Mouse (Mus musculus): ENCODE measurements at regions not wholly inside any gene's neighbourhood (a gene's known extent, or its start where the extent isn't known, plus 50 kb on each side); places are given as distances from the start of the nearest gene placed in this dataset.

GRCm38 (mm10) chr14:9267282-9268091 is 601.4 kb upstream of the 4930452B06Rik start:
- H3K9ac ChIP-seq, result no peak overlapping the region
- H3K27ac ChIP-seq (ENCODE audit: low read depth), result no peak overlapping the region
- H3K27me3 ChIP-seq (ENCODE audit: insufficient read depth, low read length), result no peaks in the 10 kb centered on the region
- no peaks in the 10 kb centered on the region for H3K36me3 ChIP-seq (ENCODE audit: insufficient read depth)
- no peak for ATAC-seq (ENCODE audit: insufficient read depth)
- no peaks in the 10 kb centered on the region for H3K9me3 ChIP-seq (ENCODE audit: low read depth, low read length)
- H3K4me3 ChIP-seq (ENCODE audit: low read depth, low read length), result no peak overlapping the region
- 64% methylated on average over 14 of the region's 14 CpGs for WGBS
- H3K4me1 ChIP-seq (ENCODE audit: insufficient read depth), result no peaks in the 10 kb centered on the region
- H3K4me2 ChIP-seq, result no peak overlapping the region
- DNase-seq, result no peak
- TF ChIP-seq CTCF (IDR thresholded peaks at IDR 0.05; ENCODE audit: low read depth), result no peak

- WGBS, result 87% methylated on average over 1 of the region's 1 CpGs
- H3K36me3 ChIP-seq (ENCODE audit: insufficient read depth), result no peaks in the 10 kb centered on the region
- no peak for DNase-seq
Observed at GRCm38 (mm10) chr14:9252017-9252416, 586.0 kb upstream of the 4930452B06Rik start.

GRCm38 (mm10) chr14:9245266-9245665 is 579.2 kb upstream of the 4930452B06Rik start:
- DNase-seq (peak; percentile 3), ATAC-seq (ENCODE audit: insufficient read depth) (no peak)

More at GRCm38 (mm10) chr14:9252017-9252416, 586.0 kb upstream of the 4930452B06Rik start:
- H3K4me3 ChIP-seq (ENCODE audit: low read depth, low read length), result no peak overlapping the region
- H3K9me3 ChIP-seq (ENCODE audit: low read depth, low read length), result no peaks in the 10 kb centered on the region
- H3K27me3 ChIP-seq (ENCODE audit: insufficient read depth, low read length), result no peaks in the 10 kb centered on the region
- H3K4me1 ChIP-seq (ENCODE audit: insufficient read depth), result no peaks in the 10 kb centered on the region
- no peak overlapping the region for H3K27ac ChIP-seq (ENCODE audit: low read depth)
- H3K4me2 ChIP-seq, result no peak overlapping the region
- no peak for ATAC-seq (ENCODE audit: insufficient read depth)
- H3K9ac ChIP-seq, result no peak overlapping the region
- no peak for TF ChIP-seq CTCF (IDR thresholded peaks at IDR 0.05; ENCODE audit: low read depth)

GRCm38 (mm10) chr14:9243336-9243735 is 577.3 kb upstream of the 4930452B06Rik start:
- Histone ChIP-seq H3K9ac (no peak overlapping the region), H3K9me3 (ENCODE audit: low read depth, low read length) (no peaks in the 10 kb centered on the region), H3K4me3 (ENCODE audit: low read depth, low read length) (no peak overlapping the region), H3K4me1 (ENCODE audit: insufficient read depth) (no peaks in the 10 kb centered on the region), H3K27ac (ENCODE audit: low read depth) (no peak overlapping the region), H3K27me3 (ENCODE audit: insufficient read depth, low read length) (no peaks in the 10 kb centered on the region), H3K36me3 (ENCODE audit: insufficient read depth) (no peaks in the 10 kb centered on the region), H3K4me2 (no peak overlapping the region)
- DNase-seq (no peak), ATAC-seq (ENCODE audit: insufficient read depth) (no peak)
- TF ChIP-seq CTCF (IDR thresholded peaks at IDR 0.05; ENCODE audit: low read depth), result no peak

More at GRCm38 (mm10) chr14:9245266-9245665, 579.2 kb upstream of the 4930452B06Rik start:
- Histone ChIP-seq H3K4me2 (no peak overlapping the region), H3K36me3 (ENCODE audit: insufficient read depth) (no peaks in the 10 kb centered on the region), H3K4me3 (ENCODE audit: low read depth, low read length) (no peak overlapping the region), H3K9ac (no peak overlapping the region), H3K27ac (ENCODE audit: low read depth) (no peak overlapping the region), H3K4me1 (ENCODE audit: insufficient read depth) (no peaks in the 10 kb centered on the region), H3K27me3 (ENCODE audit: insufficient read depth, low read length) (no peaks in the 10 kb centered on the region), H3K9me3 (ENCODE audit: low read depth, low read length) (no peaks in the 10 kb centered on the region)
- 14% methylated on average over 1 of the region's 1 CpGs for WGBS
- no peak for TF ChIP-seq CTCF (IDR thresholded peaks at IDR 0.05; ENCODE audit: low read depth)

GRCm38 (mm10) chr14:9242118-9242517 is 576.1 kb upstream of the 4930452B06Rik start:
- no peak for ATAC-seq (ENCODE audit: insufficient read depth)
- no peak for TF ChIP-seq CTCF (IDR thresholded peaks at IDR 0.05; ENCODE audit: low read depth)
- 42% methylated on average over 2 of the region's 2 CpGs for WGBS
- Histone ChIP-seq H3K9me3 (ENCODE audit: low read depth, low read length) (no peaks in the 10 kb centered on the region), H3K4me1 (ENCODE audit: insufficient read depth) (no peaks in the 10 kb centered on the region), H3K9ac (no peak overlapping the region), H3K4me3 (ENCODE audit: low read depth, low read length) (no peak overlapping the region), H3K27me3 (ENCODE audit: insufficient read depth, low read length) (no peaks in the 10 kb centered on the region), H3K27ac (ENCODE audit: low read depth) (no peak overlapping the region), H3K36me3 (ENCODE audit: insufficient read depth) (no peaks in the 10 kb centered on the region), H3K4me2 (no peak overlapping the region)
- DNase-seq, result no peak

GRCm38 (mm10) chr14:9227670-9228069 is 561.6 kb upstream of the 4930452B06Rik start:
- Histone ChIP-seq H3K9me3 (ENCODE audit: low read depth, low read length) (no peaks in the 10 kb centered on the region), H3K4me2 (no peak overlapping the region), H3K27me3 (ENCODE audit: insufficient read depth, low read length) (no peaks in the 10 kb centered on the region), H3K27ac (ENCODE audit: low read depth) (no peak overlapping the region), H3K4me3 (ENCODE audit: low read depth, low read length) (no peak overlapping the region), H3K4me1 (ENCODE audit: insufficient read depth) (no peaks in the 10 kb centered on the region), H3K36me3 (ENCODE audit: insufficient read depth) (no peaks in the 10 kb centered on the region), H3K9ac (no peak overlapping the region)
- no peak for TF ChIP-seq CTCF (IDR thresholded peaks at IDR 0.05; ENCODE audit: low read depth)
- WGBS, result 86% methylated on average over 6 of the region's 6 CpGs
- no peak for DNase-seq
- no peak for ATAC-seq (ENCODE audit: insufficient read depth)

GRCm38 (mm10) chr14:9200246-9200645 is 534.2 kb upstream of the 4930452B06Rik start:
- no peaks in the 10 kb centered on the region for H3K27me3 ChIP-seq (ENCODE audit: insufficient read depth, low read length)
- H3K4me1 ChIP-seq (ENCODE audit: insufficient read depth), result no peaks in the 10 kb centered on the region
- H3K27ac ChIP-seq (ENCODE audit: low read depth), result no peak overlapping the region
- WGBS, result 80% methylated on average over 2 of the region's 2 CpGs
- H3K36me3 ChIP-seq (ENCODE audit: insufficient read depth), result no peaks in the 10 kb centered on the region
- TF ChIP-seq CTCF (IDR thresholded peaks at IDR 0.05; ENCODE audit: low read depth), result no peak
- H3K9me3 ChIP-seq (ENCODE audit: low read depth, low read length), result no peaks in the 10 kb centered on the region
- no peak overlapping the region for H3K4me2 ChIP-seq
- H3K4me3 ChIP-seq (ENCODE audit: low read depth, low read length), result no peak overlapping the region
- no peak for DNase-seq
- ATAC-seq (ENCODE audit: insufficient read depth), result no peak
- no peak overlapping the region for H3K9ac ChIP-seq

All from lung, embryonic 14.5 days (tissue).